Mouse (Mus musculus): Measurements from ENCODE around the gene Gm19402. TPM values are rescaled to one million over a fixed set of nuclear protein-coding genes. Genes with fewer than 3 reads are reported as not detected.

The Gm19402 gene
- polyA plus RNA-seq, 1 experiment from 2014 or later, result not detected

DNA sequence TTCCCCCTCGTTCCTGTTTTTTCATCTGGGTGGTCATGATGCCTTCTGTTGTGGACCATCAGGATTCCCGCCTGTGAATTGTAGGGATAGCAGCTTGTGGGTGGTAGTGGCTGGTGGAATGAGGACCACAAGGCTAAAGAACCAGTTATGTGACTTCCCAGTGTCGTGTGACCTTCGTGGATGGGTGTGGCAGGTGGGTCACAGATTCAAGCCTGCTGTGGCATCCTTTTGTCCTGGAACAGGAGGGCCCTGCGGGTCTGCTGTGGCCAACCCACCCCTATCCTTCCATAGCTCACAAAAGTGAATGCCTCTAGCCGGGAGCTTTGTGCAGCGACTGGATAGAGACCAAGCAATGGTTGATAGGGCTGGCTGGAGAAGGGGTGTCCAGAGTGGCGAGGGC lies 42.7 kb downstream of the Gm19402 start:
- no peak overlapping the region for H3K27ac ChIP-seq (ENCODE audit: low read depth, low read length)
- no peaks in the 10 kb centered on the region for H3K4me1 ChIP-seq (replicated peaks; ENCODE audit: control insufficient read depth, insufficient read depth, low read length)
- H3K4me2 ChIP-seq (replicated peaks; ENCODE audit: low read depth), result no peak overlapping the region
- ATAC-seq, result no peak
- TF ChIP-seq CTCF (IDR thresholded peaks at IDR 0.05; ENCODE audit: low read depth), result no peak
- H3K9me3 ChIP-seq (ENCODE audit: control insufficient read depth), result no peaks in the 10 kb centered on the region
- WGBS, result 76% methylated on average over 8 of the region's 8 CpGs
- H3K9ac ChIP-seq (ENCODE audit: low read depth, low read length), result no peak overlapping the region
- no peak overlapping the region for H3K4me3 ChIP-seq (ENCODE audit: low read depth, low read length)
- no peaks in the 10 kb centered on the region for H3K27me3 ChIP-seq (replicated peaks; ENCODE audit: control insufficient read depth, insufficient read depth, low read length)
- peaks cover 41% of the 10 kb centered on the region for H3K36me3 ChIP-seq (ENCODE audit: control insufficient read depth, insufficient read depth)

DNA sequence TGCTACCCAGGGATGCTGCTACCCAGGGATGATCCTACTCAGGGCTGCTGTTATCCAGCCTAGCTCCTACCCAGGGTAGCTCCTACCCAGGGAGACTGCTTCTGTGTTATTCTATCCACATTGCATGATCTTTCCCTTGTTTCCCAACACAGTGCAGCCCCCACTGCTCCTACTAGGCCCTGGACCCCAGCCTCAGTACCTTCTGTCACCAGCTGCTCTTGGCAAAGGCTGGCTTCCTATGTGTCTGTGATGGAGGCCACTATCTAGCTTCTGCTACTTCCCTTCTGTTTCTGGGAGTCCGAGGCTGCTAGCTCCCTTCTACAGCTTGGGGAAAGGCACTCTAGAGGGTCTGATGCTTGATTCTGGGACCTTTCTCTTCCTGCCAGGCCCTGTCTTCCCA lies 43.1 kb downstream of the Gm19402 start:
- TF ChIP-seq CTCF (IDR thresholded peaks at IDR 0.05; ENCODE audit: low read depth), result no peak
- Histone ChIP-seq H3K9me3 (ENCODE audit: control insufficient read depth) (no peaks in the 10 kb centered on the region), H3K4me1 (replicated peaks; ENCODE audit: control insufficient read depth, insufficient read depth, low read length) (no peaks in the 10 kb centered on the region), H3K4me3 (ENCODE audit: low read depth, low read length) (no peak overlapping the region), H3K9ac (ENCODE audit: low read depth, low read length) (no peak overlapping the region), H3K27ac (ENCODE audit: low read depth, low read length) (no peak overlapping the region), H3K4me2 (replicated peaks; ENCODE audit: low read depth) (no peak overlapping the region), H3K36me3 (ENCODE audit: control insufficient read depth, insufficient read depth) (peaks cover 44% of the 10 kb centered on the region), H3K27me3 (replicated peaks; ENCODE audit: control insufficient read depth, insufficient read depth, low read length) (no peaks in the 10 kb centered on the region)
- ATAC-seq, result no peak
- 56% methylated on average over 1 of the region's 1 CpGs for WGBS

DNA sequence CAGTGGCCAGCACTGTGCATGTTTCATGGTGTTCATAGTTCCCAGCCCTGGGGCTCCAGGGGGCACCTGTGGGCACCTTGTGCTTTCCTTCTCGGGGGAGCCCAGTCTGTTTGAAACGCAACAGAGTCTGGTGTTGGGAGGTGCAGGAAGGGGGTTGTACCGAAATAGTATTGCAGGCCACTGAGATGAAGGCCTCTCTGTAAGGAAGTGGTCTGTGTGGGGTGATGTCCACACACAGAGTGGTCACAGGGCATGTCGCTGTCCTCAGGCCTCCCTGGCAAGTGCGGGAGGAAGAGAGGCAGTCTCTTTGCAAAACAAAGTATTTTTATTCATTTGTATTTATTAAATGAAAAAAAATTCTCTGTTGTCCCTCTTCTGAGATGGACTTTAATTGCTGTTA lies 45.0 kb downstream of the Gm19402 start:
- H3K4me2 ChIP-seq (replicated peaks; ENCODE audit: low read depth), result no peak overlapping the region

GRCm38 (mm10) chr10:77643160-77643559 lies 47.4 kb downstream of the Gm19402 start:
- Histone ChIP-seq H3K9ac (ENCODE audit: low read depth, low read length) (no peak overlapping the region), H3K36me3 (ENCODE audit: control insufficient read depth, insufficient read depth) (peaks cover 62% of the 10 kb centered on the region), H3K9me3 (ENCODE audit: control insufficient read depth) (no peaks in the 10 kb centered on the region), H3K4me2 (replicated peaks; ENCODE audit: low read depth) (no peak overlapping the region), H3K4me1 (replicated peaks; ENCODE audit: control insufficient read depth, insufficient read depth, low read length) (no peaks in the 10 kb centered on the region), H3K27ac (ENCODE audit: low read depth, low read length) (no peak overlapping the region), H3K27me3 (replicated peaks; ENCODE audit: control insufficient read depth, insufficient read depth, low read length) (no peaks in the 10 kb centered on the region), H3K4me3 (ENCODE audit: low read depth, low read length) (no peak overlapping the region)
- peak; percentile 9; the same call in 1 of the 2 replicates for ATAC-seq
- no peak for TF ChIP-seq CTCF (IDR thresholded peaks at IDR 0.05; ENCODE audit: low read depth)
- WGBS, result 68% methylated on average over 7 of the region's 7 CpGs

More for the DNA sequence above, 45.0 kb downstream of the Gm19402 start:
- Histone ChIP-seq H3K9ac (ENCODE audit: low read depth, low read length) (no peak overlapping the region), H3K27me3 (replicated peaks; ENCODE audit: control insufficient read depth, insufficient read depth, low read length) (no peaks in the 10 kb centered on the region), H3K27ac (ENCODE audit: low read depth, low read length) (no peak overlapping the region), H3K9me3 (ENCODE audit: control insufficient read depth) (no peaks in the 10 kb centered on the region), H3K4me1 (replicated peaks; ENCODE audit: control insufficient read depth, insufficient read depth, low read length) (no peaks in the 10 kb centered on the region), H3K36me3 (ENCODE audit: control insufficient read depth, insufficient read depth) (peaks cover 59% of the 10 kb centered on the region), H3K4me3 (ENCODE audit: low read depth, low read length) (no peak overlapping the region)
- no peak for TF ChIP-seq CTCF (IDR thresholded peaks at IDR 0.05; ENCODE audit: low read depth)
- no peak for ATAC-seq
- 89% methylated on average over 5 of the region's 5 CpGs for WGBS

MicroRNAs within 50 kb of the gene (microRNA counts, 519-probe panel; counts per million panel counts)
- not detected for microRNA mmu-miR-1930

Small RNA genes within 50 kb of the gene (microRNA-seq; reads per million reads assigned to microRNA genes)
- 3.8 reads per million, percentile 7 among the genes with 10 or more reads in this experiment for gene Mir1930

Other genes with a start within 250 kb of the Gm19402 start
- gene Fam207a, start 175.0 kb downstream of the Gm19402 start, polyA plus RNA-seq (2015; fragmentation: Nextera tagmentation; extraction: Ambion mirVana), result 37.9 and 38.2 TPM in 2 replicates
- 1.7 and 2.1 TPM in 2 replicates for gene Itgb2, start 160.5 kb downstream of the Gm19402 start, polyA plus RNA-seq (2015; fragmentation: Nextera tagmentation; extraction: Ambion mirVana)
- 200 and 201 TPM in 2 replicates for gene Pttg1ip, start 109.0 kb downstream of the Gm19402 start, polyA plus RNA-seq (2015; fragmentation: Nextera tagmentation; extraction: Ambion mirVana)
- gene Sumo3, start 84.7 kb downstream of the Gm19402 start, polyA plus RNA-seq (2015; fragmentation: Nextera tagmentation; extraction: Ambion mirVana), result 256 and 269 TPM in 2 replicates
- gene Gm49325, start 84.6 kb downstream of the Gm19402 start, polyA plus RNA-seq (2015; fragmentation: Nextera tagmentation; extraction: Ambion mirVana), result 18.9 TPM in 2 replicates
- gene Ube2g2, start 68.5 kb downstream of the Gm19402 start, polyA plus RNA-seq (2015; fragmentation: Nextera tagmentation; extraction: Ambion mirVana), result 36.4 and 37.8 TPM in 2 replicates
- 0.10 and 0.20 TPM in 2 replicates for gene Tspear, start 4.2 kb downstream of the Gm19402 start, polyA plus RNA-seq (2015; fragmentation: Nextera tagmentation; extraction: Ambion mirVana)
- not detected in 2 replicates for gene Gm9508, start 6.5 kb upstream of the Gm19402 start, polyA plus RNA-seq (2015; fragmentation: Nextera tagmentation; extraction: Ambion mirVana)
- not detected in 2 replicates for gene Gm10272, start 15.9 kb upstream of the Gm19402 start, polyA plus RNA-seq (2015; fragmentation: Nextera tagmentation; extraction: Ambion mirVana)
- not detected in 2 replicates for gene Gm10024, start 20.7 kb upstream of the Gm19402 start, polyA plus RNA-seq (2015; fragmentation: Nextera tagmentation; extraction: Ambion mirVana)
- not detected in 2 replicates for gene Gm10142, start 25.1 kb upstream of the Gm19402 start, polyA plus RNA-seq (2015; fragmentation: Nextera tagmentation; extraction: Ambion mirVana)
- gene Krtap12-1, start 29.8 kb upstream of the Gm19402 start, polyA plus RNA-seq (2015; fragmentation: Nextera tagmentation; extraction: Ambion mirVana), result not detected in 2 replicates
- gene Gm10100, start 35.7 kb upstream of the Gm19402 start, polyA plus RNA-seq (2015; fragmentation: Nextera tagmentation; extraction: Ambion mirVana), result not detected in 2 replicates
- not detected in 2 replicates for gene Gm18596, start 51.9 kb upstream of the Gm19402 start, polyA plus RNA-seq (2015; fragmentation: Nextera tagmentation; extraction: Ambion mirVana)
- gene Gm9736, start 60.6 kb upstream of the Gm19402 start, polyA plus RNA-seq (2015; fragmentation: Nextera tagmentation; extraction: Ambion mirVana), result not detected in 2 replicates
- gene Gm3233, start 68.9 kb upstream of the Gm19402 start, polyA plus RNA-seq (2015; fragmentation: Nextera tagmentation; extraction: Ambion mirVana), result not detected in 2 replicates
- gene Gm3238, start 80.6 kb upstream of the Gm19402 start, polyA plus RNA-seq (2015; fragmentation: Nextera tagmentation; extraction: Ambion mirVana), result not detected in 2 replicates
- gene Gm7138, start 86.2 kb upstream of the Gm19402 start, polyA plus RNA-seq (2015; fragmentation: Nextera tagmentation; extraction: Ambion mirVana), result not detected in 2 replicates
- not detected in 2 replicates for gene Gm3250, start 91.8 kb upstream of the Gm19402 start, polyA plus RNA-seq (2015; fragmentation: Nextera tagmentation; extraction: Ambion mirVana)
- gene Gm7137, start 97.4 kb upstream of the Gm19402 start, polyA plus RNA-seq (2015; fragmentation: Nextera tagmentation; extraction: Ambion mirVana), result not detected in 2 replicates
- not detected in 2 replicates for gene Gm9639, start 104.3 kb upstream of the Gm19402 start, polyA plus RNA-seq (2015; fragmentation: Nextera tagmentation; extraction: Ambion mirVana)
- gene Gm19668, start 108.4 kb upstream of the Gm19402 start, polyA plus RNA-seq (2015; fragmentation: Nextera tagmentation; extraction: Ambion mirVana), result not detected in 2 replicates
- gene Gm9507, start 121.1 kb upstream of the Gm19402 start, polyA plus RNA-seq (2015; fragmentation: Nextera tagmentation; extraction: Ambion mirVana), result not detected in 2 replicates
- gene Gm2696, start 123.9 kb upstream of the Gm19402 start, polyA plus RNA-seq (2015; fragmentation: Nextera tagmentation; extraction: Ambion mirVana), result not detected in 2 replicates
- not detected in 2 replicates for gene Krtap10-4, start 136.3 kb upstream of the Gm19402 start, polyA plus RNA-seq (2015; fragmentation: Nextera tagmentation; extraction: Ambion mirVana)
- not detected in 2 replicates for gene Krtap10-10, start 145.2 kb upstream of the Gm19402 start, polyA plus RNA-seq (2015; fragmentation: Nextera tagmentation; extraction: Ambion mirVana)
- gene Gm36176, start 156.0 kb upstream of the Gm19402 start, polyA plus RNA-seq (2015; fragmentation: Nextera tagmentation; extraction: Ambion mirVana), result not detected in 2 replicates
- gene Gm10318, start 162.1 kb upstream of the Gm19402 start, polyA plus RNA-seq (2015; fragmentation: Nextera tagmentation; extraction: Ambion mirVana), result not detected in 2 replicates
- not detected in 2 replicates for gene Gm3285, start 171.2 kb upstream of the Gm19402 start, polyA plus RNA-seq (2015; fragmentation: Nextera tagmentation; extraction: Ambion mirVana)
- gene Lrrc3, start 211.8 kb upstream of the Gm19402 start, polyA plus RNA-seq (2015; fragmentation: Nextera tagmentation; extraction: Ambion mirVana), result 2.1 TPM in 2 replicates

All from intestine, postnatal 0 days (tissue).